Mouse (Mus musculus) left cerebral cortex, postnatal 14 days (tissue): ENCODE results near the gene Cfd. TPM values are rescaled to one million over a fixed set of nuclear protein-coding genes. Genes with fewer than 3 reads are reported as not detected.
A peak's percentile ranks its signal among the peaks of the same experiment; 100 is the strongest.

Source experiments
- DNase-seq, 2 experiments: peaks; one replicate each; pipeline ENCODE4 v3.0.0; 2021 to 2022; ENCODE audit warnings: low spot score in 2 of 2, mixed read lengths in 1 of 2
- intact Hi-C: fragments of 180-260 bp; cut with DNase I; formaldehyde crosslinking; loops from one replicate; pipeline ENCODE4 v1.15.1; 2025
- total RNA-seq, 2 experiments: library from RNA; stranded (reverse); gene quantifications; 2 replicates each; pipeline ENCODE4 v1.2.3; 2021

Cfd gene
- total RNA-seq, 2 experiments from 2014 or later, result not detected

- no peak for DNase-seq
- intact Hi-C loops, result no loop called here
These were observed 37.5 kb downstream of the Cfd start for GRCm38 (mm10) chr10:79928030-79928694.

- intact Hi-C loops, result no loop called here
- no peak for DNase-seq
These were observed 38.5 kb downstream of the Cfd start for GRCm38 (mm10) chr10:79928907-79929701.

GRCm38 (mm10) chr10:79929967-79930825 lies 39.5 kb downstream of the Cfd start:
- DNase-seq, result no peak
- intact Hi-C loops, result no loop called here

GRCm38 (mm10) chr10:79930826-79931186 lies 40.2 kb downstream of the Cfd start:
- no peak for DNase-seq
- intact Hi-C loops, result no loop called here

- DNase-seq, result no peak
- intact Hi-C loops, result no loop called here
These were observed 41.1 kb downstream of the Cfd start for GRCm38 (mm10) chr10:79931797-79932196.

- intact Hi-C loops, result no loop called here
- peak; percentile 57 to 70 for DNase-seq
These were observed 42.1 kb downstream of the Cfd start for GRCm38 (mm10) chr10:79932736-79933135.

- intact Hi-C loops, result no loop called here
These were observed 42.6 kb downstream of the Cfd start for GRCm38 (mm10) chr10:79933145-79933679.

GRCm38 (mm10) chr10:79933861-79934260 lies 43.2 kb downstream of the Cfd start:
- intact Hi-C loops, result no loop called here
- DNase-seq, result no peak

More at GRCm38 (mm10) chr10:79933145-79933679, 42.6 kb downstream of the Cfd start:
- no peak for DNase-seq

- intact Hi-C loops, result no loop called here
These were observed 43.6 kb downstream of the Cfd start for GRCm38 (mm10) chr10:79934272-79934721.

GRCm38 (mm10) chr10:79934794-79935569 lies 44.3 kb downstream of the Cfd start:
- intact Hi-C loops, result no loop called here
- DNase-seq, result no peak

More at GRCm38 (mm10) chr10:79934272-79934721, 43.6 kb downstream of the Cfd start:
- peak; percentile 73 to 79 for DNase-seq

- no peak for DNase-seq
- intact Hi-C loops, result no loop called here
These were observed 45.7 kb downstream of the Cfd start for GRCm38 (mm10) chr10:79936284-79936910.

- DNase-seq, result no peak
- intact Hi-C loops, result no loop called here
These were observed 46.3 kb downstream of the Cfd start for GRCm38 (mm10) chr10:79936911-79937441.

- no peak for DNase-seq
- intact Hi-C loops, result no loop called here
These were observed 47.3 kb downstream of the Cfd start for GRCm38 (mm10) chr10:79937775-79938526.

- intact Hi-C loops, result no loop called here
- peak in 1 of 2 experiments; percentile 48 for DNase-seq
These were observed 50.1 kb downstream of the Cfd start for GRCm38 (mm10) chr10:79940749-79941148.
